Mouse (Mus musculus) urinary bladder, postnatal 36 days (tissue): ENCODE results near the gene Lrrc25.

ENCODE experiments used
- DNase-seq, 2 experiments: peaks; one replicate each; pipeline ENCODE4 v3.0.0; 2022; ENCODE audit warnings: low spot score in 2 of 2, mixed read lengths in 1 of 2

Gene Lrrc25

DNA sequence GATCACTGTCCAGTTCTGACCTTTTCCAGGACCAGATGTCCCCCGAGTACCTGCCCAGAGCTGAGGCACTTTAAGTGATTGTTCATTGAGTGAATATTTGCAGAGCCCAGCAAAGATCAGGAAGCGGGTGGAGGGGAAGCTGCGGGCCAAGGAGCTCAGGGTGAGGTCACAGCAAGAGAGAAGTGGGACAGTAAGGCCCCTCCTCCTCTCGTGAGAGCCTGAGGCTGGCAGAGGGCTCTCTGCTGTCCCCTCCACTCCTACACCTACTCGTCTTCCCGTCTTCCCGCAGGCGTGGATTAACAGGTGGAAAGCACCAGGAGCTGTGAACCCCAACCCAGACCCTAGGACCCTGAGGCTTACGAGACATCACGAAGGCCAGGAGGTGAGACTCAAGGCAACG is 690 bp downstream of the Lrrc25 start:
- no peak for DNase-seq

DNA sequence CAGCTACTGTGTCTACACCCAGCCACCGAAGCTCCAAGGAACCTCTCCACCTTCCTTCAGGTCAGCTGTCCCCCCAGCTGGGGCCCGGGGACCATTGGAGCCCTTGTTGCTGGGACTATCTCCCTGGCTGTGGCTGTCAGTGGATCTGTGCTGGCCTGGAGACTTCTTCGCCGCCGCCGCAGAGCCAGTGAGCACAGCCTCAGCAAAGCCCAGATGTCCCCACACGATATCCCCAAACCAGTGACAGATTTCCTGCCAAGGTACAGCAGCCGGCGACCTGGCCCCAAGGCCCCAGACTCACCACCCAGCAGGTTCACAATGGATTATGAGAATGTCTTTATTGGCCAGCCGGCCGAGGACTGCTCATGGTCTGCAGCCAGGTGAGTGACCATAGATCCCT is 2.0 kb downstream of the Lrrc25 start:
- no peak for DNase-seq

GRCm38 (mm10) chr8:70618888-70619334 is 3.0 kb downstream of the Lrrc25 start:
- no peak for DNase-seq

DNA sequence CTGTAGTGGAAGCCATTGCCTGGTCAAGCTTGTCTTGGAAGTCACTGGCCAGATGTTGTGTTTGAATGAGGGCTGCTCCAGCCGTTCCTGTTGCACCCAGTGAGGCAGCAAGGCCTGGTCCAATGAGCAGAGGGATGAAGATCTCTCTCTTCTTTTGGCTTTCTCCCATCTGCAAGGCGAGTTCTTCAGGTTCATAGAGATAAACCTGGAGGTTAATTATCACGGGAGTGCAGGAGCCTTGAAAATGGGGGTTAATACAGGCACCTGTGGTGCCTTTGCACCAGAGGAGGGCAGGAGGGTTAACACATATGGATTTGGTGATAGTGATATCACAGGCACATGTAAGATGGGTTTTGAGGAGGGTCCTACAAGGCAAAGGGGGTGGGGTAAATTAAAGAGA is 6.3 kb downstream of the Lrrc25 start:
- DNase-seq = no peak

GRCm38 (mm10) chr8:70625104-70625503 is 9.1 kb downstream of the Lrrc25 start:
- peak in 1 of 2 experiments; percentile 62 for DNase-seq

GRCm38 (mm10) chr8:70627041-70627440 is 11.1 kb downstream of the Lrrc25 start:
- DNase-seq = no peak

DNA sequence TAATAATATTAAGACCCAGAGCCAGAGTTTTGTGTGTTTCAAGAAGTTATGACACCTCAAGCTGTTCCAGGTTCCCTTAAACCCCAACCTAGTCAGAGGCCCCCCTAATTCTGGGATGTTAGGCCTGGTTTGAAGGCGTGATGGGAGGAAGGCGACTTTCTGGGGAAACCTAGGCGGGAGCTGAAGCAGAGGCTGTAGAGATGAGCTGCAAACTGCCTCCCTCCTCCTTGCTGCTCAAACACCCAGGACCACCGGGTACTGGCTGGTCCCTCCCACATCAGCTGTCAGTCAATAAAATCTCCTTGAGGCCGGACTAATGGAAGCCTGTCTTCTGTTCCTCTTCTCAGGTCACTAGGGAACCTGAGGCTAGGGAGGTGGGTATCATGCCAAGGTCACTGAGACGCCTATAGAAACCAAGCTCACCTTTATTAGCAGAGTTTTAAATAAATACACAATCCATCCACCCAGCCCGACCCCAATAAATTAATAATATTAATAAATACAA is 13.1 kb downstream of the Lrrc25 start:
- no peak for DNase-seq

- DNase-seq = peak; percentile 77 to 83
Observed at GRCm38 (mm10) chr8:70629574-70630531, 13.9 kb downstream of the Lrrc25 start.

DNA sequence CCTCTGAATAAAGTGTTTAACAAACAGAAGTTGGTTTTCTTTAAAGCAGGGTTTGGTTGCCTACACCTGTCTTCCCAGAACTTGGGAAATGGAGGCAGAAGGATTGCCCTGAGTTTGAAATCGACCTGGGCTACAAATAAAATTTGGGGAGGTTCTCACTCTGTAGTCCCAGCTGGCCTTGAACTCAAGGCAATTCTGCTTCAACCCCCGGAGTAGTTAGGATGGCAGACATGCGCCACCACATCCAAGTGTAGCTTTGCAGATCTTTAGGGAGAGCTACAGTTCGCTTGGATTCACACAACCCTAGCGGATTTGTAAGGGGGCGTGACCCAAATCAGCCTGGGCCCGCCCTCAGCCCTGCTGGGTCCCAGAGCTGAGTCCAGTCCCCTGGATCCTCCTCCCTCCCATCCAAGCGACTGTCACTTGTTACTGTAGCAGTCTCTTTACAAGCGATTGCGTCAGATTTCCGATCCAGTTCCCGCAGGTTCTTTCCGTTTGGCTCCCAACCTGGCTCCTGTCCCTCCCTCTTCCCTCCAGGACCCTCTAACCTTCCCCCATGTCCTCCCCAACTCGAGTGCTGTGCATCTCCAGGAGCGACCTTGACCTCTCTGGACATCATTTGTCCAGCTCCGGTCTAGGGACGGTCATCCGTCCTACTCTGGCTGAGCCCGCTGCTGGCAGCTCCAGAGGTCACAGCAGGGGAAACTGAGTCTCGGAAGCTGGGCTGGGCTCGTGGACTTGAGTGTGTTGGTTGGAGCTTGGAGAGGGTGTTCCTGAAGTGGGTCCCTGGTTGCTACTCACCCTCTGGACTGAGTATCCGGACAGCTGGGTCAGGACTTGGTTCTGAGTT is 14.8 kb downstream of the Lrrc25 start:
- peak in 1 of 2 experiments; percentile 66 for DNase-seq

GRCm38 (mm10) chr8:70631436-70631835 is 15.5 kb downstream of the Lrrc25 start:
- DNase-seq = no peak

- no peak for DNase-seq
Observed at GRCm38 (mm10) chr8:70632346-70632892, 16.5 kb downstream of the Lrrc25 start, which contains the start of gene Gdf15. Gdf15 (minus strand) TSS chr8:70632456.

DNA sequence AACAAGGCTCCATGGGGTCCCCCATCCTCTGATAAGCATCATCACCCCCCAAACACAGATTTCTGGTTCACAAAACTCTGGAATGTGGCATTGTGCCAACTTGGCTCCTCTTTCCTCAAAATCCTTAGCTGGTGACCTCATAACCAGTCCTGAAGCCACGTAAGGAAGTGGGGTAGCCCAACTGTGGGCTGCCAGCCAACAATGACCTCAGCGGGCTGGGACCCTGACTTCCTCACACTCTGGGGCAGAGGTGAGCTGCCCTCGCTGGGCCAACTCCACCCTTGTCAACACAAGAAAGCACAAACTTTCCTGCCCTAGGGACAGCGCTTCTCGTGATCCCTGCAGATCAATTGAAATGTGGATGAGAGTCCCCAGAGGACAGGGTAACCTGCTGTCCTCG is 18.1 kb downstream of the Lrrc25 start:
- peak in 1 of 2 experiments; percentile 66 for DNase-seq

- no peak for DNase-seq
Observed at GRCm38 (mm10) chr8:70635527-70635926, 19.6 kb downstream of the Lrrc25 start.

- no peak for DNase-seq
Observed at GRCm38 (mm10) chr8:70636838-70637237, 20.9 kb downstream of the Lrrc25 start.

GRCm38 (mm10) chr8:70638752-70639151 is 22.8 kb downstream of the Lrrc25 start:
- no peak for DNase-seq

DNA sequence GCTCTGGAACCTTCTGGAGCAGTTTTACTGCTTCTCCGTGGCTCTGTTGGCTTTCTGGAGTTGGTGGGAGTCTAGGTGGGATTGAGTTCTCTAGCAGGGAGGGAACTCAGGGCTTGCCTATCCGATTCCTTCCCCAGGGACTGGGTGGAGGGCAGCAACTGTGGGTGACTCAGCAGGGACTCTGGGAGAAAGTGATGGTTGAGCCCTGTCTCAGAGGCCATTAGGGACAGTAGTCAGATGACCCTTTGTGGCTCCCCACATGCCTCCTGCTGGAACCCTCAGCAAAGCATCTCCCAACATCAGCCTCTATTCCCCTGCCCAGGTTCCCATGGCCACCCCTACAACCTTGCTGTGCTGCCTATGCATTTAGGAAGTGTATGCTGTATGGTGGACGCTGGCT is 27.1 kb downstream of the Lrrc25 start:
- no peak for DNase-seq

DNA sequence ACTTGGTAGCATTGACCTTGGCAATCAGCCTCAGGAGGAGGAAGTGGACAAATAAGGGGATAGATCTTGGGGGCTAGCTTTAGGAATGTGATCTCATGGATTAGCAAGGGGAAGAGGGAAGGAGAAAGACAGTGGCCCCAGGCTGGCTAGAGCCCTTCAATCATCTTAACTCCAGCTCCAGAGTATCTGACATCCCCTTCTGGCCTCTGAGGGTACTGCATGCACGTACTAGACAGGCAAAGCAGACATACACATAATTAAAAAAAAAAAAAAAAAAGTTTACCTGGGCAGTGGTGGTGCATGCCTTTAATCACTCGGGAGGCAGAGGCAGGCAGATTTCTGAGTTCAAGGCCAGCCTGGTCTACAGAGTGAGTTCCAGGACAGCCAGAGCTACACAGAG is 28.1 kb downstream of the Lrrc25 start:
- no peak for DNase-seq

DNA sequence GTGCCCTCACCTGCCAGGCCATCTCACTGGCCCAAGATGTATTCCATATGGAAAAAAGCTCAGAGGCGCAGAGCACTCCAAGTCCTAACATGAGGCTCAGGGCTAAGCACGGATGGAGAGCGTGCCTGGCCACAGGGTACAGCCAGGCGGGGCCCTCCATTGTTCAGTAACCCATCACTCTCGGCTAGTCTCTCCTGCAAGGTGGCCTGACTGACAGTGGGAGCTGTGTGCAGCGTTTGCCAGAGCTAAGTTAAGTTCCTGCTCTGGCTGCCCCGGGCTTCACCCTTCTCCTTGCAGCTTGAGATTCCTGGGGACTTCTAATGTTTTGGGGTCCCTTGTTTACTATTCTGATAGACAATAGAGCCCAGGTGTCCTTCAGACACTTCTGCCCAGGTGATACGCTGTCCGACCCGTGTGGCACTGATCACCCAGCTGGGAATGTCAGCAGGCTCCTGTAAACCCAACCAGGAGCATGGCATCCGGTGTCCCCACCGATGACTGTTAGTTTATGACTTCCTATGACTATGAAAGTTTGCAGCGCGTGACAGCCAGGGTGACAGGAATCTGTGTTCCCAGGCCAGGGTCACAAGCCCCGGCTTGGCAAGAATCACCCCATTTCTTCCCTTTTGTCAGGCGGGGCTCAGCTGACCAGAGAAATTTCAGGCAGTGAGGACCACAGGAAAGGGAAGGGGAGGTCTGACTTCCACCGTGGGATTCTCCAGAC is 29.7 kb downstream of the Lrrc25 start:
- DNase-seq = no peak

GRCm38 (mm10) chr8:70646369-70646768 is 30.4 kb downstream of the Lrrc25 start:
- DNase-seq = no peak

DNA sequence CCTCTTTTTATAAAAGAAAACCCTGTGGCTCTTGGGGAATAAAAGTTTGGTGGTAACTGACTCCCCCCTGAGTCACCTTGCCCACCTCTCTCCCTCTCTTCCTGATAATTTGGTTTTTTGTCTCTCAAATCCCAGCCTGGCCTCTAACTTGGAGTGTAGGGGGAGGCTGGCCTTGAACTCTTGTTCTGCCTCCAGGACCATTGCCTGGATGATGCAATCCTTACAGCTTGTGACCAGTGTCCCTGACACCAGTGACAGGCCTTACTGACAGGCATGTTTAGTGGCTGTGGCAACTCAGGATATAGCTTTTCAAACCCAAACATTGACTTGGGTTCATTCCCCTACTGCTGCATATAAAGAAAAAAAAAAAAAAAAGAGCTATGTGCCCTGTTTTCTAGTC is 30.8 kb downstream of the Lrrc25 start:
- DNase-seq = no peak
